Mouse (Mus musculus): ENCODE results near the gene Htr3b. TPM values are rescaled to one million over a fixed set of nuclear protein-coding genes. Genes with fewer than 3 reads are reported as not detected.
A peak's percentile ranks its signal among the peaks of the same experiment; 100 is the strongest.

Htr3b gene
- polyA plus RNA-seq, 1 experiment from 2014 or later, result 0.22 TPM

GRCm38 (mm10) chr9:48928781-48929180 is 36.0 kb downstream of the Htr3b start:
- Histone ChIP-seq H3K9ac (ENCODE audit: low read length) (no peak overlapping the region), H3K27me3 (ENCODE audit: control insufficient read depth, insufficient read depth, low read length) (peaks cover 11% of the 10 kb centered on the region; the same call in 1 of the 2 replicates), H3K4me3 (ENCODE audit: control insufficient read depth in 1 of 2, insufficient read depth in 1 of 2, low read depth in 1 of 2, low read length in 2 of 2) (no peak overlapping the region), H3K4me2 (ENCODE audit: low read length) (no peak overlapping the region), H3K9me3 (ENCODE audit: control insufficient read depth, low read length) (no peaks in the 10 kb centered on the region), H3K27ac (replicated peaks in 1 of 2; ENCODE audit: control insufficient read depth in 1 of 2, insufficient read depth in 1 of 2, low read depth in 2 of 2, low read length in 2 of 2) (no peak overlapping the region), H3K36me3 (ENCODE audit: control insufficient read depth, insufficient read depth, low read length) (no peaks in the 10 kb centered on the region), H3K4me1 (ENCODE audit: control insufficient read depth in 2 of 2, insufficient read depth in 2 of 2, low read length in 2 of 2) (peaks cover 6% of the 10 kb centered on the region in 2 experiments; a peak in 2 of 4 replicates)
- ATAC-seq (ENCODE audit: insufficient number of reproducible peaks, insufficient read depth, low FRiP score, low read depth), result no peak
- WGBS, result 48% methylated on average over 3 of the region's 3 CpGs

DNA sequence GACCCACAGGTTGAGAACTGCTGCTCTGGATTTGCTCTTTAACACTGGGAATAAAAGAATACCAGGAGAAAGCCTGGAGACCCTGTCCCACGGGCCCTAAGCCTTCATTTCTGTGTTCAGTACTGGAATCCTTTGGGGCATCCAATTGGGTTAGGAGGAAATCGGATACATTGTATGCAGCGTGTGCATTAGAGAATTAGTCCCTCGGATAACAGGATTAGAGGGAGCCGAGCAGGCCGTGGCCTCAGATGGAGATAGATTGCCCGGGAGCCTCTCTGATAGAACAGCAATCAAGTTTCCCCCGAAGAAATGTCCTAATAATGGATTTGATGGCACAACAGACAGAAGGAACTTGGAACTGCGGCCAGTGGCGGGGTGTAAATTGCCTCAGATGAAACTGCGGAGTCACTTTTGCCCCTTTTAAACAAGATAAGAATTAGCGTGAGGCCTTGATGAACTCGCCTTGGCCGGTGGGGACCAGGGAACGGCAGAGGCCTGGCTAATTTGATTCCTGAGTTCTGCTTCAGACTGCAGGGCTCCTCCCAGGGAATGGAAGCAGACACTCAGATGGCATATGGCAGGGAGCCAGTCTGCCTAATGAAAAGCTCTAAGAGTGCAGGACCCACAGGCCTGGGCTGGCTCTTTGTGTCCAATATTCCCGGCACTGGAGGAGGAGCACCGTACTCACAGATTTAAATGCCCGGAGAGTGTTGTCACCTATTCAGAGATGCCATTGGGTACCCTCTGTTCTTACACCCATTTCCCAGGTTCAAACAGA is 48.6 kb downstream of the Htr3b start:
- no peak overlapping the region for H3K27ac ChIP-seq (replicated peaks in 1 of 2; ENCODE audit: control insufficient read depth in 1 of 2, insufficient read depth in 1 of 2, low read depth in 2 of 2, low read length in 2 of 2)
- 65% methylated on average over 18 of the region's 18 CpGs for WGBS
- ATAC-seq (ENCODE audit: insufficient number of reproducible peaks, insufficient read depth, low FRiP score, low read depth), result no peak
- H3K9ac ChIP-seq (ENCODE audit: low read length), result no peak overlapping the region
- H3K9me3 ChIP-seq (ENCODE audit: control insufficient read depth, low read length), result no peaks in the 10 kb centered on the region
- no peak overlapping the region for H3K4me3 ChIP-seq (ENCODE audit: control insufficient read depth in 1 of 2, insufficient read depth in 1 of 2, low read depth in 1 of 2, low read length in 2 of 2)
- no peaks in the 10 kb centered on the region for H3K27me3 ChIP-seq (ENCODE audit: control insufficient read depth, insufficient read depth, low read length)
- H3K4me2 ChIP-seq (ENCODE audit: low read length), result no peak overlapping the region
- H3K36me3 ChIP-seq (ENCODE audit: control insufficient read depth, insufficient read depth, low read length), result no peaks in the 10 kb centered on the region
- peaks cover 3 to 4% of the 10 kb centered on the region in 2 experiments; a peak in 3 of 4 replicates for H3K4me1 ChIP-seq (ENCODE audit: control insufficient read depth in 2 of 2, insufficient read depth in 2 of 2, low read length in 2 of 2)

DNA sequence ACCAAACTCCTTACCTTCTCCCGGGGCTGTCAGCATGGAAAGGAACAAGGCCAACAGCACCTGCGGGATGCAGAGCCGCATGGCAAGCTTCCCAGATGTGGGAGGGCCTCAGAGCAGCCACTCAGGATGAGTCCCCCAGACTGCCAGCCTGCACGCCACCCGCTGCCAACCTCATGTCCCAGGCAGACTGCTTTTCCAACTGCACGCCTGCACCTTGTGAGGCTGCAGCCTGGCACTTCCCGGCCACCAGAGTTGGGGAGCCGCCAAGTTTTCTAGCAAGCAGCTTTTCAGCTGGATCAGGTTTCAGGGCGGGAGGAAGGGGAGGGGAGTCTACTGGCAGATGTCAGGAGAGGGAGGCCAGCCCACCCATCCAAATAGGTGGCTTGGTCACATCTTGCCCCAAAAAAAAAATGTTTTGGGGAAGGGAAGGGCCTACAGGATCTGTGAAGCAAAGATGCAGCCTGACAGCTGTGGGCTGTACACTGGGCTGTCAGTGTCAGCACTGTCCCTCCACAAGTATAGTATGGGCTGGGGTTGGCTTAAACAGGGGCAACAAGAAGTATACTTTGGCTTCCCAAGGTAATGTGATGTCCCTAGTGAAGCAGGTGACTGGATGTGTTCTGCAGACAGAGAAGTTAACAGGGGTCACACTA is 53.8 kb downstream of the Htr3b start, which contains the start of gene Htr3a:
TSS of gene Htr3a (minus strand) at position 215 of the 653 bp plus-strand sequence.
- Histone ChIP-seq H3K27ac (replicated peaks in 1 of 2; ENCODE audit: control insufficient read depth in 1 of 2, insufficient read depth in 1 of 2, low read depth in 2 of 2, low read length in 2 of 2) (peak within 1 kb of the TSS in 1 of 2 experiments; percentile 27; a peak in 1 of 4 replicates), H3K4me1 (ENCODE audit: control insufficient read depth in 2 of 2, insufficient read depth in 2 of 2, low read length in 2 of 2) (peaks cover 8 to 11% of the 10 kb centered on the region in 2 experiments), H3K36me3 (ENCODE audit: control insufficient read depth, insufficient read depth, low read length) (no peaks in the 10 kb centered on the region), H3K4me2 (ENCODE audit: low read length) (peak within 1 kb of the TSS; percentile 23), H3K9me3 (ENCODE audit: control insufficient read depth, low read length) (no peaks in the 10 kb centered on the region), H3K4me3 (ENCODE audit: control insufficient read depth in 1 of 2, insufficient read depth in 1 of 2, low read depth in 1 of 2, low read length in 2 of 2) (peak within 1 kb of the TSS in 1 of 2 experiments; percentile 13; a peak in 1 of 4 replicates), H3K27me3 (ENCODE audit: control insufficient read depth, insufficient read depth, low read length) (no peaks in the 10 kb centered on the region), H3K9ac (ENCODE audit: low read length) (no peak within 1 kb of the TSS)
- 2% methylated on average over 9 of the region's 9 CpGs for WGBS
- ATAC-seq (ENCODE audit: insufficient number of reproducible peaks, insufficient read depth, low FRiP score, low read depth), result peak; percentile 70

- Histone ChIP-seq H3K4me1 (ENCODE audit: control insufficient read depth in 2 of 2, insufficient read depth in 2 of 2, low read length in 2 of 2) (no peaks in the 10 kb centered on the region), H3K27ac (replicated peaks in 1 of 2; ENCODE audit: control insufficient read depth in 1 of 2, insufficient read depth in 1 of 2, low read depth in 2 of 2, low read length in 2 of 2) (no peak overlapping the region), H3K4me2 (ENCODE audit: low read length) (no peak overlapping the region), H3K9ac (ENCODE audit: low read length) (no peak overlapping the region), H3K4me3 (ENCODE audit: control insufficient read depth in 1 of 2, insufficient read depth in 1 of 2, low read depth in 1 of 2, low read length in 2 of 2) (no peak overlapping the region), H3K36me3 (ENCODE audit: control insufficient read depth, insufficient read depth, low read length) (no peaks in the 10 kb centered on the region), H3K27me3 (ENCODE audit: control insufficient read depth, insufficient read depth, low read length) (0 out of 2 replicates have a peak, but pooled peaks cover 4% of the 10 kb centered on the region), H3K9me3 (ENCODE audit: control insufficient read depth, low read length) (no peaks in the 10 kb centered on the region)
- no peak for ATAC-seq (ENCODE audit: insufficient number of reproducible peaks, insufficient read depth, low FRiP score, low read depth)
- 74% methylated on average over 5 of the region's 5 CpGs for WGBS
These were observed 60.4 kb downstream of the Htr3b start for GRCm38 (mm10) chr9:48904421-48904820.

DNA sequence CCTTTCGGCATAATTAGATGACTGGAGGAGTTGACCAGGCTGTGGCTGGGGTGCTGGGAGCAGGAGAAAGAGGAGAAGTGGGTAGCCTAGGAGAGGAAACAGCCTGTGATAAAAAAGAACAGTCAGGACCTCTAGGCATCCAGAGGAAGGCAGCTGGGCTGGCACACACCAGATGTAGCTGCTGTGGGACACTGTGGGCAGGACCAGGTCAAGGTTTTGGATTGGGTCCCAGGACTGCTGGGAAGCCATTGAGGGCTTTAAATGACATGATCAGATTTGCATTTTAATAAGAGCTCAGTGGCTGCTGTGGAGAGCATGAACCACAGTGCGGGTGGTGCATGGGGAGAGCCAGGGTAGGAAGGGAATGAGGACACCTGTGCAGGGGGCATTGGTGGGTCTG is 61.0 kb downstream of the Htr3b start:
- Histone ChIP-seq H3K4me2 (ENCODE audit: low read length) (no peak overlapping the region), H3K27me3 (ENCODE audit: control insufficient read depth, insufficient read depth, low read length) (0 out of 2 replicates have a peak, but pooled peaks cover 4% of the 10 kb centered on the region), H3K36me3 (ENCODE audit: control insufficient read depth, insufficient read depth, low read length) (no peaks in the 10 kb centered on the region), H3K4me1 (ENCODE audit: control insufficient read depth in 2 of 2, insufficient read depth in 2 of 2, low read length in 2 of 2) (no peaks in the 10 kb centered on the region), H3K27ac (replicated peaks in 1 of 2; ENCODE audit: control insufficient read depth in 1 of 2, insufficient read depth in 1 of 2, low read depth in 2 of 2, low read length in 2 of 2) (no peak overlapping the region), H3K9ac (ENCODE audit: low read length) (no peak overlapping the region), H3K9me3 (ENCODE audit: control insufficient read depth, low read length) (no peaks in the 10 kb centered on the region), H3K4me3 (ENCODE audit: control insufficient read depth in 1 of 2, insufficient read depth in 1 of 2, low read depth in 1 of 2, low read length in 2 of 2) (no peak overlapping the region)
- 71% methylated on average over 2 of the region's 2 CpGs for WGBS
- ATAC-seq (ENCODE audit: insufficient number of reproducible peaks, insufficient read depth, low FRiP score, low read depth), result no peak

DNA sequence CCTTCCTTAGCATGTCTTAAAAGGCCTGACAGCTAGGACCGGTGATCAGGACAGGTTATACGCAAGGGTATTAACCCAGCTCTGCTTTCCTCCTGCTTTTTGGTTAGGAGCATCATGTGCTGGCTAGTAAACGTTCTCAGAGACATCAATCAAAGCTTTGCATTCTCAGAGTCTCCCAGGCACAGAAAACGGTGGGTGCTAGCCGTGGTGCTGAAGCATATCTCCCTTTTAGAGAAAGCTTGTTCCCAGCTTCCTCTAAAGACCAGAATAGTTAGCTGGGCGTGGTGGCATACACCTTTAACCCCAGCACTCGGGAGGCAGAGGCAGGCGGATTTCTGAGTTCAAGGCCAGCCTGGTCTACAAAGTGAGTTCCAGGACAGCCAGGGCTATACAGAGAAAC is 66.2 kb downstream of the Htr3b start:
- H3K4me2 ChIP-seq (ENCODE audit: low read length), result no peak overlapping the region
- H3K9me3 ChIP-seq (ENCODE audit: control insufficient read depth, low read length), result no peaks in the 10 kb centered on the region
- H3K4me1 ChIP-seq (ENCODE audit: control insufficient read depth in 2 of 2, insufficient read depth in 2 of 2, low read length in 2 of 2), result no peaks in the 10 kb centered on the region
- H3K27ac ChIP-seq (replicated peaks in 1 of 2; ENCODE audit: control insufficient read depth in 1 of 2, insufficient read depth in 1 of 2, low read depth in 2 of 2, low read length in 2 of 2), result no peak overlapping the region
- WGBS, result 17% methylated on average over 8 of the region's 8 CpGs
- no peak overlapping the region for H3K4me3 ChIP-seq (ENCODE audit: control insufficient read depth in 1 of 2, insufficient read depth in 1 of 2, low read depth in 1 of 2, low read length in 2 of 2)
- ATAC-seq (ENCODE audit: insufficient number of reproducible peaks, insufficient read depth, low FRiP score, low read depth), result no peak
- H3K36me3 ChIP-seq (ENCODE audit: control insufficient read depth, insufficient read depth, low read length), result no peaks in the 10 kb centered on the region
- peaks cover 28% of the 10 kb centered on the region for H3K27me3 ChIP-seq (ENCODE audit: control insufficient read depth, insufficient read depth, low read length)
- no peak overlapping the region for H3K9ac ChIP-seq (ENCODE audit: low read length)

- WGBS, result 20% methylated on average over 18 of the region's 18 CpGs
- no peak for ATAC-seq (ENCODE audit: insufficient number of reproducible peaks, insufficient read depth, low FRiP score, low read depth)
- H3K36me3 ChIP-seq (ENCODE audit: control insufficient read depth, insufficient read depth, low read length), result no peaks in the 10 kb centered on the region
These were observed 68.8 kb downstream of the Htr3b start for GRCm38 (mm10) chr9:48895819-48896536.

More at GRCm38 (mm10) chr9:48895819-48896536, 68.8 kb downstream of the Htr3b start:
- H3K4me1 ChIP-seq (ENCODE audit: control insufficient read depth in 2 of 2, insufficient read depth in 2 of 2, low read length in 2 of 2), result no peaks in the 10 kb centered on the region
- H3K27me3 ChIP-seq (ENCODE audit: control insufficient read depth, insufficient read depth, low read length), result peaks cover 28% of the 10 kb centered on the region
- no peak overlapping the region for H3K4me2 ChIP-seq (ENCODE audit: low read length)
- H3K9ac ChIP-seq (ENCODE audit: low read length), result no peak overlapping the region
- H3K27ac ChIP-seq (replicated peaks in 1 of 2; ENCODE audit: control insufficient read depth in 1 of 2, insufficient read depth in 1 of 2, low read depth in 2 of 2, low read length in 2 of 2), result no peak overlapping the region
- no peaks in the 10 kb centered on the region for H3K9me3 ChIP-seq (ENCODE audit: control insufficient read depth, low read length)
- no peak overlapping the region for H3K4me3 ChIP-seq (ENCODE audit: control insufficient read depth in 1 of 2, insufficient read depth in 1 of 2, low read depth in 1 of 2, low read length in 2 of 2)

Data from heart, embryonic 14.5 days (tissue).